Mouse (Mus musculus): ENCODE data around the gene Nvl.

DNA sequence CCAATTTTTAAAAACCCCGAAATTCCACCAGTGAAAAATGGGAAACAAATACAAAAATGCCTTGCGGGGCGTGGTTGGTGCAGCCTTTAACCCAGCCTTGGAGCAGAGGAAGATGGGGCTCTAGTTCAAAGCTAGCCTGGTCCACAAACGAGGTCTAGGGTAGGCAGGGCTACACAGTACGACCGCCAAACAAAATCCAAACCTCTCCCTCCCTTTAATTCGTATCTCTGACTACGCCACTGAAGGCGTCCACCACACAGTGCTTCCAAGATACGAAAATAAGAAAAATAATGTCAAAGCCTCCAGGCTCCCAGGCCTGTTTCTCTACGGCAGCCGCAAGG lies 425 bp downstream of the Nvl start:
- TF ChIP-seq CTCF (IDR thresholded peaks at IDR 0.05) (no peak), EP300 (IDR thresholded peaks at IDR 0.05) (no peak)

Data from lung, postnatal 0 days (tissue).